Mouse (Mus musculus): ENCODE measurements around the gene Cmss1.

Gene Cmss1

GRCm38 (mm10) chr16:57428977-57429376 lies 177.7 kb downstream of the Cmss1 start:
- no peak for DNase-seq (ENCODE audit: extremely low read depth, low read depth)

GRCm38 (mm10) chr16:57427516-57428285 lies 179.0 kb downstream of the Cmss1 start:
- no peak for DNase-seq (ENCODE audit: extremely low read depth, low read depth)

- no peak for DNase-seq (ENCODE audit: extremely low read depth, low read depth)
Measured at GRCm38 (mm10) chr16:57426680-57427079, 180.0 kb downstream of the Cmss1 start.

- no peak for DNase-seq (ENCODE audit: extremely low read depth, low read depth)
Measured at GRCm38 (mm10) chr16:57423001-57423800, 183.5 kb downstream of the Cmss1 start.

- DNase-seq (ENCODE audit: extremely low read depth, low read depth) = no peak
Measured at GRCm38 (mm10) chr16:57421680-57422417, 184.8 kb downstream of the Cmss1 start.

- DNase-seq (ENCODE audit: extremely low read depth, low read depth) = no peak
Measured at GRCm38 (mm10) chr16:57420773-57421556, 185.7 kb downstream of the Cmss1 start.

- DNase-seq (ENCODE audit: extremely low read depth, low read depth) = no peak
Measured at GRCm38 (mm10) chr16:57419881-57420280, 186.8 kb downstream of the Cmss1 start.

- DNase-seq (ENCODE audit: extremely low read depth, low read depth) = no peak
Measured at GRCm38 (mm10) chr16:57419332-57419731, 187.3 kb downstream of the Cmss1 start.

GRCm38 (mm10) chr16:57417955-57418354 lies 188.7 kb downstream of the Cmss1 start:
- DNase-seq (ENCODE audit: extremely low read depth, low read depth) = no peak

- no peak for DNase-seq (ENCODE audit: extremely low read depth, low read depth)
Measured at GRCm38 (mm10) chr16:57417017-57417416, 189.6 kb downstream of the Cmss1 start.

- no peak for DNase-seq (ENCODE audit: extremely low read depth, low read depth)
Measured at GRCm38 (mm10) chr16:57416049-57416448, 190.6 kb downstream of the Cmss1 start.

- DNase-seq (ENCODE audit: extremely low read depth, low read depth) = no peak
Measured at GRCm38 (mm10) chr16:57412766-57413165, 193.9 kb downstream of the Cmss1 start.

GRCm38 (mm10) chr16:57403825-57404224 lies 202.8 kb downstream of the Cmss1 start:
- DNase-seq (ENCODE audit: extremely low read depth, low read depth) = no peak

- no peak for DNase-seq (ENCODE audit: extremely low read depth, low read depth)
Measured at GRCm38 (mm10) chr16:57402910-57403309, 203.8 kb downstream of the Cmss1 start.

GRCm38 (mm10) chr16:57401702-57402101 lies 205.0 kb downstream of the Cmss1 start:
- no peak for DNase-seq (ENCODE audit: extremely low read depth, low read depth)

GRCm38 (mm10) chr16:57399566-57399965 lies 207.1 kb downstream of the Cmss1 start:
- no peak for DNase-seq (ENCODE audit: extremely low read depth, low read depth)

- DNase-seq (ENCODE audit: extremely low read depth, low read depth) = peak; percentile 19
Measured at GRCm38 (mm10) chr16:57398387-57399214, 208.1 kb downstream of the Cmss1 start.

GRCm38 (mm10) chr16:57397845-57398244 lies 208.8 kb downstream of the Cmss1 start:
- no peak for DNase-seq (ENCODE audit: extremely low read depth, low read depth)

- peak; percentile 74 for DNase-seq (ENCODE audit: extremely low read depth, low read depth)
Measured at GRCm38 (mm10) chr16:57396249-57396648, 210.4 kb downstream of the Cmss1 start.

GRCm38 (mm10) chr16:57393161-57393560 lies 213.5 kb downstream of the Cmss1 start:
- DNase-seq (ENCODE audit: extremely low read depth, low read depth) = no peak

Measured in MEL-GATA-1-ER (cell line).